ENCODE assay signal across 10 mouse cellular contexts in the genomic region with DNA sequence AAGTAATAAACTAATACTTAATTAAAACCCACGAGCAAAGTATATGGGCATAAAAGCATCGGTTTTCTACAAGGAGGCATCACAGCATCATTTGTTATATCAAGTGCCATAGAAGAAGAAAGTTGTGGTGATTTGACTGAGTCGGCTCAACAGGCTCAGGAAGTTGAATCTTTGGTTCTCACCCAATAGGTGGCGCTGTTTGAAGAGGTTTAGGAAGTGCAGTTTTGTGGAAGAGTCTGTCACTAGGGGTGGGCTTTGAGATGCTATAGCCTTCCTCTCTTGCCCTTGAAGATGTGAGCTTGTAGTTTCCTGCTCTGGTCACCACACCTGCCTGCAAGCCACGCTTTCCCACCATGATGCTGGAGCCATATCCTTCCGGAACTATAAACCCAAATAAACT. TPM values are rescaled to one million over a fixed set of nuclear protein-coding genes. Genes with fewer than 3 reads are reported as not detected.
DNase-seq lines count a peak whose midpoint lies in the region; ATAC-seq and TF ChIP-seq lines count a peak whose summit lies in the region.
"Had no signal": no experiment of that assay in that cellular context is flagged by ENCODE, and none has a peak within 500 bp of the region (broad histone marks: within the 10 kb centered on the region; RNA-seq: fewer than 3 reads in every experiment).

No protein-coding gene starts in this region.

- no peak overlapping the region for H3K27ac ChIP-seq in hindbrain, embryonic 11.5 days (ENCODE audit: low read depth, low read length)
- no peak overlapping the region for H3K27ac ChIP-seq in hindbrain, embryonic 14.5 days
- H3K27ac ChIP-seq in thymus, adult 2 months (ENCODE audit: control insufficient read depth, insufficient read depth, low read length): no peak overlapping the region
- H3K27ac ChIP-seq in heart, embryonic 12.5 days (ENCODE audit: poor library complexity, severe bottlenecking): no peak overlapping the region
- H3K27ac ChIP-seq: heart, embryonic 13.5 days; lung, embryonic 15.5 days had no signal

- TF ChIP-seq CTCF in thymus, adult 2 months (IDR thresholded peaks at IDR 0.05; ENCODE audit: borderline replicate concordance, control insufficient read depth, extremely low read depth, insufficient read depth, low read length, poor library complexity): no peak

- H3K4me2 ChIP-seq in hindbrain, embryonic 11.5 days (replicated peaks; ENCODE audit: low read depth, low read length): no peak overlapping the region
- H3K4me2 ChIP-seq in hindbrain, embryonic 14.5 days (replicated peaks): no peak overlapping the region
- H3K4me2 ChIP-seq in heart, embryonic 12.5 days: no peak overlapping the region
- H3K4me2 ChIP-seq: heart, embryonic 13.5 days; lung, embryonic 15.5 days had no signal

- no peaks in the 10 kb centered on the region for H3K9me3 ChIP-seq in hindbrain, embryonic 11.5 days (ENCODE audit: control insufficient read depth, low read length)
- H3K9me3 ChIP-seq in hindbrain, embryonic 14.5 days (ENCODE audit: control insufficient read depth, low read length): no peaks in the 10 kb centered on the region
- H3K9me3 ChIP-seq in heart, embryonic 12.5 days (replicated peaks): 0 out of 2 replicates have a peak, but pooled peaks cover 2% of the 10 kb centered on the region

- no peak for ATAC-seq in hindbrain, embryonic 11.5 days (ENCODE audit: low FRiP score)
- no peak for ATAC-seq in hindbrain, embryonic 14.5 days (ENCODE audit: low FRiP score)
- no peak for ATAC-seq in heart, embryonic 12.5 days (ENCODE audit: insufficient number of reproducible peaks, low FRiP score)

- no peaks in the 10 kb centered on the region for H3K4me1 ChIP-seq in hindbrain, embryonic 11.5 days (replicated peaks; ENCODE audit: control insufficient read depth, insufficient read depth, low read length)
- H3K4me1 ChIP-seq in hindbrain, embryonic 14.5 days (replicated peaks; ENCODE audit: control insufficient read depth, insufficient read depth, low read length): no peaks in the 10 kb centered on the region
- H3K4me1 ChIP-seq in thymus, adult 2 months (replicated peaks; ENCODE audit: control insufficient read depth, insufficient read depth, low read length): no peaks in the 10 kb centered on the region
- no peaks in the 10 kb centered on the region for H3K4me1 ChIP-seq in heart, embryonic 12.5 days (replicated peaks)
- H3K4me1 ChIP-seq: heart, embryonic 13.5 days; lung, embryonic 15.5 days had no signal

- no peak for TF ChIP-seq POLR2A in thymus, adult 2 months (IDR thresholded peaks at IDR 0.05; ENCODE audit: control insufficient read depth, extremely low read depth, insufficient read depth, low read length, poor library complexity)

- H3K9ac ChIP-seq in hindbrain, embryonic 11.5 days (ENCODE audit: low read depth, low read length): no peak overlapping the region
- no peak overlapping the region for H3K9ac ChIP-seq in hindbrain, embryonic 14.5 days
- H3K9ac ChIP-seq in heart, embryonic 12.5 days: no peak overlapping the region
- H3K9ac ChIP-seq: heart, embryonic 13.5 days; lung, embryonic 15.5 days had no signal

- DNase-seq in hindbrain, embryonic 11.5 days (ENCODE audit: low spot score): peak; percentile 39
- no peak for DNase-seq in hindbrain, embryonic 14.5 days (ENCODE audit: low spot score)
- peak; percentile 30 for DNase-seq in thymus, adult 2 months
- no peak for DNase-seq in thymus, adult 18-20 months
- peak; percentile 50 for DNase-seq in embryo, embryonic 11 days
- no peak for DNase-seq in right cerebral cortex, adult 18-20 months
- no peak for DNase-seq in Muller cell, postnatal 12 days (ENCODE audit: inconsistent ontology term)

- no peak overlapping the region for H3K4me3 ChIP-seq in hindbrain, embryonic 11.5 days (ENCODE audit: low read depth, low read length)
- H3K4me3 ChIP-seq in hindbrain, embryonic 14.5 days (replicated peaks; ENCODE audit: low read length): no peak overlapping the region
- no peak overlapping the region for H3K4me3 ChIP-seq in thymus, adult 2 months (ENCODE audit: control insufficient read depth, insufficient read depth, low read length)
- H3K4me3 ChIP-seq in heart, embryonic 12.5 days: no peak overlapping the region
- H3K4me3 ChIP-seq: heart, embryonic 13.5 days; lung, embryonic 15.5 days had no signal

- no peaks in the 10 kb centered on the region for H3K36me3 ChIP-seq in hindbrain, embryonic 11.5 days (ENCODE audit: control insufficient read depth, insufficient read depth, low read length)
- no peaks in the 10 kb centered on the region for H3K36me3 ChIP-seq in hindbrain, embryonic 14.5 days (replicated peaks; ENCODE audit: control insufficient read depth, insufficient read depth)
- H3K36me3 ChIP-seq in thymus, adult 2 months (ENCODE audit: control insufficient read depth, insufficient read depth, low read length): no peaks in the 10 kb centered on the region
- no peaks in the 10 kb centered on the region for H3K36me3 ChIP-seq in heart, embryonic 12.5 days
- H3K36me3 ChIP-seq: heart, embryonic 13.5 days; lung, embryonic 15.5 days had no signal

- 44% methylated on average over 6 of the region's 6 CpGs for WGBS in hindbrain, embryonic 11.5 days
- 37% methylated on average over 6 of the region's 6 CpGs for WGBS in hindbrain, embryonic 14.5 days
- WGBS in thymus, adult 2 months: 37% methylated on average over 6 of the region's 6 CpGs
- WGBS in heart, embryonic 12.5 days: 37% methylated on average over 6 of the region's 6 CpGs

- no peaks in the 10 kb centered on the region for H3K27me3 ChIP-seq in hindbrain, embryonic 11.5 days (ENCODE audit: control insufficient read depth, insufficient read depth, low read length)
- no peaks in the 10 kb centered on the region for H3K27me3 ChIP-seq in hindbrain, embryonic 14.5 days (ENCODE audit: control insufficient read depth, insufficient read depth, low read length)
- H3K27me3 ChIP-seq in thymus, adult 2 months (ENCODE audit: control insufficient read depth, insufficient read depth, low read length): no peaks in the 10 kb centered on the region
- no peaks in the 10 kb centered on the region for H3K27me3 ChIP-seq in heart, embryonic 12.5 days (replicated peaks)
- H3K27me3 ChIP-seq: heart, embryonic 13.5 days; lung, embryonic 15.5 days had no signal

RNA-seq across cellular contexts. Expression of a gene that starts 15.7 kb away (rescaled TPM):
- polyA plus RNA-seq in hindbrain, embryonic 11.5 days (2014; fragmentation: Nextera tagmentation; extraction: Ambion mirVana): 0.19 and 0.61 TPM in 2 replicates
- 0.23 and 0.33 TPM in 2 replicates for polyA plus RNA-seq in hindbrain, embryonic 14.5 days (2014; fragmentation: Nextera tagmentation; extraction: Ambion mirVana)
- 0.33 and 3.3 TPM in 2 replicates for polyA plus RNA-seq in thymus, adult 2 months (2012; rRNA removed)
- 6.6 and 6.7 TPM in 2 replicates for polyA plus RNA-seq in heart, embryonic 12.5 days (2016; fragmentation: Nextera tagmentation; extraction: Ambion mirVana)

Comparison
In these comparisons a context has a peak if more than half of its experiments do, and no peak if none do; other contexts are left out.
1. DNase-seq: peak in hindbrain, embryonic 11.5 days (single experiment), thymus, adult 2 months (single experiment) and embryo, embryonic 11 days (single experiment); none in hindbrain, embryonic 14.5 days (single experiment), thymus, adult 18-20 months (0 of 2), right cerebral cortex, adult 18-20 months (single experiment) and Muller cell, postnatal 12 days (single experiment).